Mouse (Mus musculus) spleen, postnatal 36 days (tissue): ENCODE results near the gene Lrrc75b.
"Not testable (repeated sequence)": the region's sequence is repeated elsewhere in the genome, so short reads cannot be mapped to it uniquely, and the experiment has no call there.

Experiments
- DNase-seq, 2 experiments: peaks; one replicate each; pipeline ENCODE4 v3.0.0; 2022; ENCODE audit warnings: low spot score in 2 of 2, mixed read lengths in 1 of 2

The Lrrc75b gene

GRCm38 (mm10) chr10:75534216-75534615 lies 25.9 kb downstream of the Lrrc75b start:
- DNase-seq, result no peak

DNA sequence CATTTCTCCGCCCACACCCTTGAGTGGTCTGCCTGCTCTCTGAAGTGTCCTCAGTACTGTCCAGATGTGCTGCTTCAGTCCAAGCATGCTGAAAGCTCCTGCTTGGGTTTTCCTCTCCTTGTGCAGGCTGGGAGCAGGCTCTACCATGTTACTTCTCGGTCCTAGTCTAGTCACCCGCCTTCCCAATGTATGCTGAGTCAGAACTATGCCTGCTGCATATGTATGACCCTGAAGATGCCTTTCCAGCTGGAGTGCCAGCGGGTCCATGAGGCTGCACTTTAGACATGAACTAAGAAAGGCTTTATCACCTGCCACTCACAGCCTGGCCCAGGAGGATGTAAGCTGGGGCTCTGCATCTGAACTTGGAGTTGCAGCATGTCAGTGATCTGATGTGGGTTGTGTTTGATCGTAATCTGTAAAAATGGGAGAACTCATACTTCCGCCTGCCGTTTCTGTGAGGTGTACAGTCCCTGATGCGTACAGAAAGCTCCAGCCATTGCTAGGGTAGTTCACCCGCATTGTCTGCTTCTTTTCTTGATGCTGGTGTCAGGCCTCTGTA lies 28.5 kb downstream of the Lrrc75b start:
- DNase-seq, result no peak

DNA sequence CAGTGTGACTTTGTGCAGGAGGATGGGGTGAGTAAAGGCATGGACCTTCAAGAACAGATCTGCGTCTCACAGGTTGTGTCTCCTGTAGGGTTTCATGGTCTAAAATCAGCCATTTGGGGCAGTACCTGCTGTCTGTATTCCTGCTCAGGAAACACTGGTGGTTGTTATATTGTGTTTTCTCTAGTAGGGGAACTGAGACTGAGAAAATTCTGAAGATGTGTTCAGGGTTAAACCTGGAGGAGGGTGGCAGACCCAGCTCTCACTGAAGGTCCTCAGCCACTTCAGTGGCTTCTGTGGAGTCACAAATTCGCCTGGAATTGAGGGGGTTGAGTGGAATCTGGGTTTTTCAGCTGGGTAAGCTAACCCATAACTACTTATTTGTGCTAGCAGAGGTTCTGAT lies 29.8 kb downstream of the Lrrc75b start:
- DNase-seq, result no peak

- DNase-seq, result not testable (repeated sequence)
Measured at GRCm38 (mm10) chr10:75525450-75525849, 34.7 kb downstream of the Lrrc75b start.

GRCm38 (mm10) chr10:75521643-75522042 lies 38.5 kb downstream of the Lrrc75b start:
- DNase-seq, result no peak

- no peak for DNase-seq
Measured at GRCm38 (mm10) chr10:75520581-75520980, 39.5 kb downstream of the Lrrc75b start.

DNA sequence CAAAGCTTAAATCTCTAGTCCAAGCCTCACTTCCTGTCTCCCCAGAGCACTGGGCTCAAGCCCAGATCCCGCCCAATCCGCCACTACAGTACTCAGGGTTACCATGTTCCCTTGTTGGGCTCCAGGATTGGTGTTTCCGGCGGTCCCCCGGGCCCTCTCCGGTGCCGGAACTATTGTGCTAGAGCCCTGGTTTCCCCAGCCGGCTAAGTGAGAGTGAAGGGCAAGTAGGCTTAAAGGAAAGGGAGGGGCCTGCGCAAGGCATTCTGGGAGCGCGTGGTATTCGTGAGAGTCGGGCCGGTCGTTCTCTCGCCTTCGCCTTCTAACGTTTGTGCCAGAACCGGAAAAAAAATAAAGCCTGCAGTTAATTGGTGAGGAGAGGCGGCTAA lies 42.4 kb downstream of the Lrrc75b start, which contains the start of gene Gucd1:
Gene Gucd1, minus strand, starts transcription at position 215 of the 386 bp plus-strand sequence.
- peak; percentile 92 to 95 for DNase-seq

DNA sequence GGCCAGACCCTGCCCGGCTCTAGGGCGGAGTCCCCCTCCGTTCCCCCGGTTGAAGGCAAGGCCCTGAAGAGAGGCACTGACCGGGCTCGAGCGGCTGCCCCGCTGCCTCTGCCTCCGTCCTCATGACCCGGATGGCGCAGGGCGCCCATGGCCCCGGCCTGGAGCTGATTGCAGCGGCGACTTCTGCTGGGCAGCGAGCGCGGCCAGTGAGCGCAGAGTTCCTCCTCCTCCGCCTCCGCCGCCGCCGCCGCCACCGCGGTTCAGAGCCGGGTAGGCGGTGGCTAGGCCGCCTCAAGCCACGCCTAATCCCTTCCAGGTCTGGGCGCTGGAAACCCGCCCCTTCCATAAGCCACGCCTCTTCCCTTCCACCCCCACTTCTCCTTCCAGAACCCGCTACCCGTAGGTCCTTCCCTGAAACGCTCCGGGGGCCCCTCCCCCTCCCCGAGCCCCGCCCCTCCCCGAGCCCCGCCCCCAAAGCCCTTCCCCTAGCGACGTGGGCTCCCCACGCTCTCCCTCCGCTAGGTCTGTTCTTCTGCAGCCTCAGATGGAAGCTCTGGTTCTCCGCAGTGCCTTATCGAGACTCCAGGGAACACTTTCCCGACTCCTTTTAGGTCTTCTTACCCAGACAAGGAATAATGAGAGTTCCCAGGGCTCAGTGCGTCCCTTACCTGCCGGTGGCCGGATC lies 42.9 kb downstream of the Lrrc75b start, which contains the start of gene Snrpd3:
Gene Snrpd3, plus strand, starts transcription at position 479 of the 685 bp plus-strand sequence.
- peak; percentile 96 for DNase-seq

GRCm38 (mm10) chr10:75516724-75517072 lies 43.4 kb downstream of the Lrrc75b start:
- DNase-seq, result no peak

DNA sequence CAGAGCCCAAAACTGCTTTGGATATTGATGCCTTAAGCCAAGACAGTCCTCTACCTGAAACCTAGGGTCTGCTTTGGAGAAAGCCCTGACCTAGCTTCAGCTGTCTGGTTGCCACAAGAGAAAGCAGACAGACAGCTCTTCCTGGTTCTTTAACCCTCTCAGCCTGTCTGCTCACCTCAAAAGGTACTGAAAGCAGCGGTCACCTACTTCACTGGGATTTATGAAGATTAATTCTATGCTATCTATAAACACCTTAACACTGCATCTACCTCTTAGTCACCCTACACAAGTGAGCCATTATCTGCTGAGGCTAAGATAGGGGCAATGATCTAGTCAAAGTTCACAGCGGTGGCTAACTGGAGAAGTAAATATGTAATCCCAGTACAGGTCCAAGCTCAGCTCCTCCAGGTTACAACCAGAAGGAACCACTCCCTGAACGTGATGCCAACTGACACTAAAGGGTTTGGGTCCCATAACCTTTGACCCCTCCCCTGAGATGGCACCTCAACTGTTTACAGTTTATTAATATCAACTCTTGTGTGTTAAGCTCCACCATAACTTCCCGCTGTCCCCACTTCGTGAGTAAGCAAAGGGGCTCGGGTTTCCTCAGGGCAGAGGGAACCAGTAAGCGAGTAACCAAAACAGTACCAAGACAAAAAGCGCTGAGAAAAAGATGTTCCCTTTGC lies 43.9 kb downstream of the Lrrc75b start:
- DNase-seq, result peak in 1 of 2 experiments; percentile 26

GRCm38 (mm10) chr10:75515216-75516037 lies 44.7 kb downstream of the Lrrc75b start:
- peak; percentile 57 to 76 for DNase-seq

- peak; percentile 26 to 52 for DNase-seq
Measured at GRCm38 (mm10) chr10:75514361-75514760, 45.8 kb downstream of the Lrrc75b start.

DNA sequence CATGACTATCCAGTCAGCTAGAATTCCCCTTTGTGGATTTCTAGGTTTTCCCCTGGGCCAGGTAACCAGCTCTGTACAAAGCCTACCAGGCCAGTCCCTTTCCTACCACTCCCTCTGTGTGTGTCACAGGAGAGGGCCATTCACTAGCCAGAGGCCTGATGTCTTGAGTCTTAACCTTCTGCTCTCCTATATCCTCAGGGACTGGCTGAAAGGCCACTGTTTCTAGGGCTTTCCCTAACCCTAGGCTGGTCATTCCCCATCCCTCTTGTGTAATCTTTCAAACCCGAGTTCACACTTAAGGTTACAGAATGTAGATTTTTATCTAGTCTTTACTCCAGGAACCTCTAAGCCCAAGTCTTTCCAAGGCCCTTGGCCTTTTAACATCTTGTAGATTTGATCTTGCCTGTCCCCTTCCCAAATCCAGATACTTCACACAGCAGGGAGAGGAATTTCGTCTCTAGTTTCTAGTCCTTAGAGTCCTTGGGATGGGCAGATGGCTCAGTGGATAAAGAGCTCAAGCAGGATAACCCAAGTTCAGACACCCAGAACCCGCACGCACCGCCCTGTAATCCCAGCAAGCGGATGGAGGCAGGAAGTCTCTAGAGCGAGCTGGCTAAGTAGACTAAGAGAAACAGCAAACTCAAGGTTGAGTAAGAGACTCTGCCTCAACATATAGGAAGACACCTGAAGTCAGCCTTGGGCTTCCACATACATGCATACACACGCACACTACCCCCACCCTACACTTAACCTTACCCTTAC lies 46.6 kb downstream of the Lrrc75b start:
- DNase-seq, result no peak

DNA sequence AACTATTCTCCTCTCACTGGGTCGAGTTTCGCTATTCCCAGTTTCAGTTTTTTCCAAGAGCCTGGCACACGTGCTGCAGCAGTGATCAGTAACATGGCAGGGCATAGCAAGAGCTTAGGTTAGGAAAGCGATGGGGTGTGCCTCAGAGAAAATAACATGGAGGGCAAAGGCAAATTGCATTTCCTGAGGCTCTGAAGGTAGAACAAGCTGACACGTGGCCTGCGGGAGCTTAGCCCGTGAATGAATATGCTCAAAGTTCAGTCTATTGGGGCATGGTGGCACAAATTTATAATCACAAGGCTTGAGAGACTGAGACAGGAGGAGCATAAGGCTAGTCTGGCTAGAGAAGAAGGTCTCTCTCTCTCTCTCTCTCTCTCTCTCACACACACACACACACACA lies 47.3 kb downstream of the Lrrc75b start:
- DNase-seq, result no peak

DNA sequence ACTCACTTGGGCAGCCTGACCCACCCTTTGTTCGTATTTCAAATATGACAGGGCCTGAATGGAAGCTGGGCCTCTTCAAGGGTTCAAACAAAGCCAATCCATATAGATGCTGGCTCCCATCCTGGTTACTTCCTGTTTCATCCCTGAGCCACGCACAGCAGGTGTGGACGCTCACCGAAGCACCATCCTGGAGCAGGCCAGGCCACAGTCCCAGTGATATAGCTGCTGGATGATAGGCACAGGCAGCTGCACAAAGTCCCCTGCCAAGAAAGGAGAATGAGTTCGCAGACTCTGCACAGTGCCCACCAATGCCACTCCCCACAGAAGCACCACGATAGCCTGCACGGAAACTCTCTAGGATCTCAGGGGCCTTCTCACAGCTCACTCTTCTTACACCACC lies 48.2 kb downstream of the Lrrc75b start:
- no peak for DNase-seq

DNA sequence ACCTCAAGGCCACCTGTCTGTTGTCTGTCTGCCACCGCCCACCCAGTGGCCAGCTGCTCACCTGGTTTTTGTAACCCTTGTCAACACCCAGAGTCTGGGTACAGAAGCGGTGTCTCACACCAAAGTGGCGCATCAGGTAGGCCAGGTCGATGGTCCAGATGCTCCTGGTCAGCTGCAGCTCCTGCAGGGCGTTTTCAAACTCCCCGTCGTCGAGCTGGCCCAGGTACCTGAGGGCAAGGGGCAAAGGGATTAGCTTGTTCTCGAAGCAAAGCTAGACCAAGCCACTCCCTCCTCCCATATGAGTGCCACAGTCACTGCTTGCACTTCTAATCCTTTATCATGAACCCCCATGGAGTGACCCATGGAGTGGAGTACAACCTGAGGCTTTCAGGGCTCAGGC lies 49.1 kb downstream of the Lrrc75b start:
- no peak for DNase-seq

DNA sequence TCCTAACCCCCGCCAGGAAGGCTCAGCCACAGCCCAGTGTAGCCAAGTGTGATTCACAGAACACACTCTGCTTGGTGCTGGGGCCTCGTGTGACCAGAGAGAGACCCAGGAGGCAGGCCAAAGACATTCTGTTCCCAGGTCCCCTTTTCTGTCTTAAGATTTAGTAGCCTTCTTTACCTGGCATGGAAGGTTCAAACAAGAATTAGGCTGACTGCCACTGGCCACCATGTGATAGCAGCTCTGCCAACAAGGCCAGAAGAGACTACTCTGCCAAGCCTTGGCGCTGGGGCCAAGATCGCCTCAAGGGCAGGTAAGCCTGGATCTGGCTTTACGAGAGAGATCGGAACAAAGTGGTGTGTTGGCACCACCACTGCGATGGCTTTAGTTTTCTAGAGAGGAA lies 49.7 kb downstream of the Lrrc75b start:
- DNase-seq, result no peak

- DNase-seq, result not testable (repeated sequence)
Measured at GRCm38 (mm10) chr10:75505928-75506327, 54.2 kb downstream of the Lrrc75b start.

DNA sequence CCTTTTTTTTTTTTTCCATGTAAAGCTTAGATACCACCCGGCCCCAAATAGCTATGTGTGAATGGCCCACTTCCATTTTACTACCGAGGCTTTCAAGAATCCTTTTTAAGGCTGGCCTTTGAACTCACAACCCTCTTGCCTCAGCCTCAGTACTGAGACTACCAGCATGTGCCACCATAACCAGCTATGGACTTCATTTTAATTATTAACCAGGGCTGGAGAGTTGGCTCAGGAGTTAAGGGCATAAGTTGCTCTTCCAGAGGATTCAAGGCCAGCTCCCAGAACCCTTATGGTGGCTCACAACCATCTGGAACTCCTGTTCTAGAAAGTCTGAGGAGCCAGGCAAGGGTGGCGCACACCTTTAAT lies 55.0 kb downstream of the Lrrc75b start:
- DNase-seq, result no peak

GRCm38 (mm10) chr10:75504234-75505129 lies 55.6 kb downstream of the Lrrc75b start:
- DNase-seq, result peak; percentile 34 to 41
